Mouse (Mus musculus) adrenal gland, adult 8-10 months (tissue): Measurements from ENCODE around the gene Srebf1. TPM values are rescaled to one million over a fixed set of nuclear protein-coding genes. Genes with fewer than 3 reads are reported as not detected.
A peak's percentile ranks its signal among the peaks of the same experiment; 100 is the strongest.

Experiments used
- DNase-seq: peaks from one replicate; pipeline ENCODE4 v3.0.0; 2022
- total RNA-seq, 4 experiments: library from RNA; stranded (reverse); gene quantifications; 2 replicates each; pipeline ENCODE4 v1.2.4; 2022

Gene Srebf1
- 100 to 1,000 TPM; 165 to 367 (median 213) TPM for total RNA-seq

- DNase-seq = peak; percentile 83
These were observed at the start of gene Srebf1 for GRCm38 (mm10) chr11:60222469-60223236. Srebf1 (minus strand) TSS chr11:60222581.

- no peak for DNase-seq
These were observed 46.2 kb upstream of the Srebf1 start for GRCm38 (mm10) chr11:60268563-60268962.

GRCm38 (mm10) chr11:60265271-60265985, 43.0 kb upstream of the Srebf1 start:
- DNase-seq = no peak

- DNase-seq = no peak
These were observed 42.3 kb upstream of the Srebf1 start for GRCm38 (mm10) chr11:60264651-60265050.

- no peak for DNase-seq
These were observed 40.0 kb upstream of the Srebf1 start for GRCm38 (mm10) chr11:60262396-60262795.

- DNase-seq = no peak
These were observed 38.4 kb upstream of the Srebf1 start for GRCm38 (mm10) chr11:60260743-60261142.

- no peak for DNase-seq
These were observed 35.3 kb upstream of the Srebf1 start for GRCm38 (mm10) chr11:60257696-60258095.

GRCm38 (mm10) chr11:60256713-60257112, 34.3 kb upstream of the Srebf1 start:
- DNase-seq = no peak

- no peak for DNase-seq
These were observed 33.8 kb upstream of the Srebf1 start for GRCm38 (mm10) chr11:60256176-60256681.

GRCm38 (mm10) chr11:60255639-60256038, 33.3 kb upstream of the Srebf1 start:
- no peak for DNase-seq

GRCm38 (mm10) chr11:60255181-60255580, 32.8 kb upstream of the Srebf1 start:
- DNase-seq = no peak

- DNase-seq = peak; percentile 58
These were observed 31.9 kb upstream of the Srebf1 start for GRCm38 (mm10) chr11:60254308-60254707.

- peak; percentile 52 for DNase-seq
These were observed 31.2 kb upstream of the Srebf1 start for GRCm38 (mm10) chr11:60253546-60253945.

GRCm38 (mm10) chr11:60250971-60251643, 28.7 kb upstream of the Srebf1 start:
- DNase-seq = no peak

GRCm38 (mm10) chr11:60249885-60250284, 27.5 kb upstream of the Srebf1 start:
- DNase-seq = no peak

GRCm38 (mm10) chr11:60248596-60249404, 26.4 kb upstream of the Srebf1 start:
- no peak for DNase-seq

- no peak for DNase-seq
These were observed 25.6 kb upstream of the Srebf1 start for GRCm38 (mm10) chr11:60247753-60248550.

GRCm38 (mm10) chr11:60246077-60246476, 23.7 kb upstream of the Srebf1 start:
- no peak for DNase-seq

GRCm38 (mm10) chr11:60244503-60245143, 22.2 kb upstream of the Srebf1 start:
- DNase-seq = no peak

- no peak for DNase-seq
These were observed 18.1 kb upstream of the Srebf1 start for GRCm38 (mm10) chr11:60240509-60240908.

- DNase-seq = no peak
These were observed 13.0 kb upstream of the Srebf1 start for GRCm38 (mm10) chr11:60235351-60235750.
